Mouse (Mus musculus): Measurements from ENCODE around the gene Klk14. TPM values are rescaled to one million over a fixed set of nuclear protein-coding genes. Genes with fewer than 3 reads are reported as not detected.
"Not testable (repeated sequence)": the region's sequence is repeated elsewhere in the genome, so short reads cannot be mapped to it uniquely, and the experiment has no call there.

The Klk14 gene
- not detected for total RNA-seq (2021)

GRCm38 (mm10) chr7:43690118-43690517, at the start of gene Klk14:
TSS of gene Klk14 (plus strand) at chr7:43690418.
- DNase-seq, result no peak
- intact Hi-C loops (cut with DNase I), result no loop called here

- DNase-seq, result peak in 1 of 2 experiments; percentile 1
- intact Hi-C loops (cut with DNase I), result no loop called here
These were observed 47.6 kb upstream of the Klk14 start for GRCm38 (mm10) chr7:43642587-43642986.

- intact Hi-C loops (cut with DNase I), result no loop called here
These were observed 47.1 kb upstream of the Klk14 start for GRCm38 (mm10) chr7:43643046-43643652.

GRCm38 (mm10) chr7:43652683-43653082, 37.5 kb upstream of the Klk14 start:
- DNase-seq, result no peak
- intact Hi-C loops (cut with DNase I), result no loop called here

More at GRCm38 (mm10) chr7:43643046-43643652, 47.1 kb upstream of the Klk14 start:
- no peak for DNase-seq

GRCm38 (mm10) chr7:43654519-43654918, 35.7 kb upstream of the Klk14 start:
- no peak for DNase-seq
- intact Hi-C loops (cut with DNase I), result no loop called here

- intact Hi-C loops (cut with DNase I), result no loop called here
- DNase-seq, result no peak
These were observed 34.0 kb upstream of the Klk14 start for GRCm38 (mm10) chr7:43656232-43656631.

GRCm38 (mm10) chr7:43660002-43660401, 30.2 kb upstream of the Klk14 start, which contains the start of gene Siglece:
TSS of gene Siglece (minus strand) at chr7:43660161.
- intact Hi-C loops (cut with DNase I), result no loop called here
- no peak for DNase-seq

- DNase-seq, result no peak
- intact Hi-C loops (cut with DNase I), result no loop called here
These were observed 27.4 kb upstream of the Klk14 start for GRCm38 (mm10) chr7:43662804-43663203.

- DNase-seq; intact Hi-C loops (cut with DNase I): not testable (repeated sequence)
These were observed 23.0 kb upstream of the Klk14 start for GRCm38 (mm10) chr7:43667221-43667620.

- intact Hi-C loops (cut with DNase I), result no loop called here
- DNase-seq, result peak in 1 of 2 experiments; percentile 16
These were observed 21.6 kb upstream of the Klk14 start for GRCm38 (mm10) chr7:43668582-43668981.

- intact Hi-C loops (cut with DNase I), result loop anchor here (1.0 to 10.0 kb wide), 4 partner anchors 94 to 574 kb away; partner anchors contain the start of genes 1700028J19Rik, 2410002F23Rik and Zfp719
- DNase-seq, result no peak
These were observed 19.0 kb upstream of the Klk14 start for GRCm38 (mm10) chr7:43671064-43671808.

GRCm38 (mm10) chr7:43671809-43672580, 18.2 kb upstream of the Klk14 start, which contains the start of gene Ctu1:
TSS of gene Ctu1 (plus strand) at chr7:43672016.
- peak; percentile 95 for DNase-seq
- intact Hi-C loops (cut with DNase I), result loop anchor here (1.0 to 10.0 kb wide), 4 partner anchors 95 to 573 kb away; partner anchors contain the start of genes 1700028J19Rik, 2410002F23Rik and Zfp719

- no peak for DNase-seq
- intact Hi-C loops (cut with DNase I), result loop anchor here (5.0 to 10.0 kb wide), 3 partner anchors 95 to 572 kb away; partner anchors contain the start of genes 1700028J19Rik, 2410002F23Rik and Zfp719
These were observed 17.5 kb upstream of the Klk14 start for GRCm38 (mm10) chr7:43672581-43673260.

GRCm38 (mm10) chr7:43675091-43675490, 15.1 kb upstream of the Klk14 start:
- intact Hi-C loops (cut with DNase I), result loop anchor here (10.0 kb wide), 1 partner anchor 570 kb away; the partner anchor contains the start of genes 1700028J19Rik and 2410002F23Rik
- DNase-seq, result no peak

GRCm38 (mm10) chr7:43678517-43678916, 11.7 kb upstream of the Klk14 start:
- DNase-seq, result peak; percentile 15 to 56
- intact Hi-C loops (cut with DNase I), result loop anchor here (10.0 kb wide), 1 partner anchor 566 kb away; the partner anchor contains the start of genes 1700028J19Rik and 2410002F23Rik

GRCm38 (mm10) chr7:43680960-43681359, 9.3 kb upstream of the Klk14 start:
- peak; percentile 60 to 80 for DNase-seq

GRCm38 (mm10) chr7:43682511-43682910, 7.7 kb upstream of the Klk14 start:
- intact Hi-C loops (cut with DNase I); DNase-seq: not testable (repeated sequence)

More at GRCm38 (mm10) chr7:43680960-43681359, 9.3 kb upstream of the Klk14 start:
- intact Hi-C loops (cut with DNase I), result loop anchor here (1.0 kb wide), 2 partner anchors 101 to 213 kb away; no protein-coding TSS in a partner anchor

GRCm38 (mm10) chr7:43685088-43685487, 5.1 kb upstream of the Klk14 start:
- intact Hi-C loops (cut with DNase I), result no loop called here
- no peak for DNase-seq

GRCm38 (mm10) chr7:43710031-43710430, 19.8 kb downstream of the Klk14 start:
- no peak for DNase-seq
- intact Hi-C loops (cut with DNase I), result no loop called here

- DNase-seq, result no peak
- intact Hi-C loops (cut with DNase I), result no loop called here
These were observed 22.0 kb downstream of the Klk14 start, which contains the start of gene Klk13 for GRCm38 (mm10) chr7:43712267-43712666. TSS of gene Klk13 (plus strand) at chr7:43712567.

Measured in heart, postnatal 10 days (tissue).